In genomic region chr7:75520531-75520930, GRCm38 (mm10) we compare ENCODE assay signal across 17 mouse cellular contexts.
DNase-seq lines count a peak whose midpoint lies in the region; ATAC-seq lines count a peak whose summit lies in the region.
"Had no signal": no experiment of that assay in that cellular context is flagged by ENCODE, and none has a peak within 500 bp of the region (broad histone marks: within the 10 kb centered on the region; RNA-seq: fewer than 3 reads in every experiment).

No protein-coding gene starts in this region.

- no peak overlapping the region for H3K9ac ChIP-seq in heart, embryonic 13.5 days
- no peak overlapping the region for H3K9ac ChIP-seq in midbrain, embryonic 13.5 days (replicated peaks)
- H3K9ac ChIP-seq: hindbrain, embryonic 14.5 days; liver, postnatal 0 days had no signal

- H3K4me3 ChIP-seq in heart, embryonic 13.5 days: no peak overlapping the region
- H3K4me3 ChIP-seq in midbrain, embryonic 10.5 days: no peak overlapping the region
- H3K4me3 ChIP-seq in midbrain, embryonic 13.5 days (replicated peaks): no peak overlapping the region

- peaks cover 68% of the 10 kb centered on the region for H3K4me1 ChIP-seq in heart, embryonic 13.5 days
- peaks cover 37% of the 10 kb centered on the region for H3K4me1 ChIP-seq in midbrain, embryonic 10.5 days
- peaks cover 5% of the 10 kb centered on the region for H3K4me1 ChIP-seq in midbrain, embryonic 13.5 days (replicated peaks)

- no peaks in the 10 kb centered on the region for H3K9me3 ChIP-seq in heart, embryonic 13.5 days
- no peaks in the 10 kb centered on the region for H3K9me3 ChIP-seq in midbrain, embryonic 10.5 days (replicated peaks)
- no peaks in the 10 kb centered on the region for H3K9me3 ChIP-seq in midbrain, embryonic 13.5 days

- no peaks in the 10 kb centered on the region for H3K27me3 ChIP-seq in heart, embryonic 13.5 days (replicated peaks)
- no peaks in the 10 kb centered on the region for H3K27me3 ChIP-seq in midbrain, embryonic 10.5 days (ENCODE audit: low read depth, poor library complexity, severe bottlenecking)
- H3K27me3 ChIP-seq in midbrain, embryonic 13.5 days: no peaks in the 10 kb centered on the region

- no peaks in the 10 kb centered on the region for H3K36me3 ChIP-seq in heart, embryonic 13.5 days
- H3K36me3 ChIP-seq in midbrain, embryonic 10.5 days: no peaks in the 10 kb centered on the region
- H3K36me3 ChIP-seq in midbrain, embryonic 13.5 days: no peaks in the 10 kb centered on the region

- H3K4me2 ChIP-seq in heart, embryonic 13.5 days: no peak overlapping the region
- no peak overlapping the region for H3K4me2 ChIP-seq in midbrain, embryonic 13.5 days (replicated peaks)
- H3K4me2 ChIP-seq: hindbrain, embryonic 14.5 days had no signal

- intact Hi-C loops in heart, postnatal 10 days (cut with DNase I): loop anchor here (2.0 to 5.0 kb wide), 2 partner anchors 92 to 120 kb away; no protein-coding TSS in a partner anchor

- ATAC-seq in heart, embryonic 13.5 days (ENCODE audit: extremely low read depth, insufficient number of reproducible peaks, low FRiP score, low TSS enrichment): no peak
- ATAC-seq in midbrain, embryonic 13.5 days: no peak
- ATAC-seq: intestine, embryonic 16.5 days; liver, postnatal 0 days had no signal

- 62% methylated on average over 6 of the region's 6 CpGs for WGBS in heart, embryonic 13.5 days
- WGBS in midbrain, embryonic 10.5 days: 49% methylated on average over 6 of the region's 6 CpGs
- WGBS in midbrain, embryonic 13.5 days: 33% methylated on average over 6 of the region's 6 CpGs

- H3K27ac ChIP-seq in heart, embryonic 13.5 days (replicated peaks): 0 out of 2 replicates have a peak overlapping the region, but pooled peaks have one; percentile 1
- H3K27ac ChIP-seq in midbrain, embryonic 10.5 days (replicated peaks): peak overlapping the region; percentile 61; the same call in 1 of the 2 replicates
- no peak overlapping the region for H3K27ac ChIP-seq in midbrain, embryonic 13.5 days
- H3K27ac ChIP-seq: hindbrain, embryonic 14.5 days had no signal

- peak; percentile 65 for DNase-seq in adrenal gland, adult 2 months
- no peak for DNase-seq in adrenal gland, postnatal 25 days
- no peak for DNase-seq in heart, postnatal 10 days
- DNase-seq in midbrain, embryonic 10.5 days (ENCODE audit: low spot score): no peak
- peak; percentile 21 for DNase-seq in embryo, embryonic 11 days
- DNase-seq in urinary bladder, postnatal 25 days (ENCODE audit: low spot score): no peak
- DNase-seq: cerebellum, adult 18-20 months; gastrocnemius, postnatal 14 days; heart, postnatal 14 days; liver; liver, postnatal 0 days; lung, postnatal 14 days; right cerebral cortex, postnatal 4 days had no signal

Comparison
In these comparisons a context has a peak if more than half of its experiments do, and no peak if none do; other contexts are left out.
1. DNase-seq: peak in adrenal gland, adult 2 months (single experiment) and embryo, embryonic 11 days (single experiment); none in adrenal gland, postnatal 25 days (single experiment), heart, postnatal 10 days (0 of 2), midbrain, embryonic 10.5 days (single experiment) and urinary bladder, postnatal 25 days (single experiment).